Mouse (Mus musculus): ENCODE data around the gene Fam213b. TPM values are rescaled to one million over a fixed set of nuclear protein-coding genes. Genes with fewer than 3 reads are reported as not detected.
A peak's percentile ranks its signal among the peaks of the same experiment; 100 is the strongest.

Gene Fam213b
- polyA plus RNA-seq, 1 experiment from 2014 or later: 45.9 TPM

GRCm38 (mm10) chr4:154911644-154912043 is 12.7 kb upstream of the Fam213b start:
- WGBS: 74% methylated on average over 2 of the region's 2 CpGs

GRCm38 (mm10) chr4:154910606-154911522 is 11.9 kb upstream of the Fam213b start:
- Histone ChIP-seq H3K4me3 (ENCODE audit: low read depth, low read length) (no peak overlapping the region), H3K36me3 (ENCODE audit: control insufficient read depth, insufficient read depth, low read length) (no peaks in the 10 kb centered on the region), H3K27ac (ENCODE audit: low read depth, low read length) (no peak overlapping the region), H3K27me3 (replicated peaks; ENCODE audit: control insufficient read depth, insufficient read depth, low read length) (no peaks in the 10 kb centered on the region), H3K9me3 (replicated peaks; ENCODE audit: control insufficient read depth, low read length) (no peaks in the 10 kb centered on the region), H3K4me2 (ENCODE audit: low read length) (no peak overlapping the region), H3K4me1 (ENCODE audit: control insufficient read depth, insufficient read depth, low read length) (no peaks in the 10 kb centered on the region), H3K9ac (ENCODE audit: low read length) (no peak overlapping the region)
- ATAC-seq (no peak), DNase-seq (ENCODE audit: low spot score) (no peak)
- WGBS: 14% methylated on average over 15 of the region's 15 CpGs

More at GRCm38 (mm10) chr4:154911644-154912043, 12.7 kb upstream of the Fam213b start:
- Histone ChIP-seq H3K9ac (ENCODE audit: low read length) (no peak overlapping the region), H3K36me3 (ENCODE audit: control insufficient read depth, insufficient read depth, low read length) (no peaks in the 10 kb centered on the region), H3K4me1 (ENCODE audit: control insufficient read depth, insufficient read depth, low read length) (no peaks in the 10 kb centered on the region), H3K27ac (ENCODE audit: low read depth, low read length) (no peak overlapping the region), H3K27me3 (replicated peaks; ENCODE audit: control insufficient read depth, insufficient read depth, low read length) (no peaks in the 10 kb centered on the region), H3K9me3 (replicated peaks; ENCODE audit: control insufficient read depth, low read length) (no peaks in the 10 kb centered on the region), H3K4me2 (ENCODE audit: low read length) (no peak overlapping the region), H3K4me3 (ENCODE audit: low read depth, low read length) (no peak overlapping the region)
- ATAC-seq: no peak
- no peak for DNase-seq (ENCODE audit: low spot score)

DNA sequence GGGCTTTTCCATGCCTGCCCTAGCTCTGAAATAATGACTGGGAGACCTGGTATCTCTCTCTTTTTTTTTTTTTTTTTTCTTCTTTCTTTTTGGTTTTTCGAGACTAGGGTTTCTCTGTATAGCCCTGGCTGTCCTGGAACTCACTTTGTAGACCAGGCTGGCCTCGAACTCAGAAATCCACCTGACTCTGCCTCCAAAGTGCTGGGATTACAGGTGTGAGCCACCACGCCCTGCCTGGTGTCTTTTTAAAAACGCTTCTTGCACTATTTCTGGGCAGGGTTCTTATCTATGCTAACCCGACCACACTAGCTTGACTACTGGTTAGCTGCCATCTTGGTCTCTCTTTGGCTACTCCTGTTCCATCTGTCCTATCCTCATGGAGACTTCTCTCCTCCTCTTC is 9.6 kb upstream of the Fam213b start:
- no peak overlapping the region for H3K27ac ChIP-seq (ENCODE audit: low read depth, low read length)
- H3K27me3 ChIP-seq (replicated peaks; ENCODE audit: control insufficient read depth, insufficient read depth, low read length): no peaks in the 10 kb centered on the region
- H3K4me1 ChIP-seq (ENCODE audit: control insufficient read depth, insufficient read depth, low read length): peaks cover 6% of the 10 kb centered on the region; the same call in 1 of the 2 replicates
- H3K4me2 ChIP-seq (ENCODE audit: low read length): no peak overlapping the region
- ATAC-seq (no peak), DNase-seq (ENCODE audit: low spot score) (no peak)
- WGBS: 90% methylated on average over 5 of the region's 5 CpGs
- no peaks in the 10 kb centered on the region for H3K36me3 ChIP-seq (ENCODE audit: control insufficient read depth, insufficient read depth, low read length)
- no peaks in the 10 kb centered on the region for H3K9me3 ChIP-seq (replicated peaks; ENCODE audit: control insufficient read depth, low read length)
- H3K9ac ChIP-seq (ENCODE audit: low read length): no peak overlapping the region
- H3K4me3 ChIP-seq (ENCODE audit: low read depth, low read length): no peak overlapping the region

GRCm38 (mm10) chr4:154907833-154908232 is 8.9 kb upstream of the Fam213b start:
- Histone ChIP-seq H3K27ac (ENCODE audit: low read depth, low read length) (0 out of 2 replicates have a peak overlapping the region, but pooled peaks have one; percentile 11), H3K9me3 (replicated peaks; ENCODE audit: control insufficient read depth, low read length) (no peaks in the 10 kb centered on the region), H3K36me3 (ENCODE audit: control insufficient read depth, insufficient read depth, low read length) (no peaks in the 10 kb centered on the region), H3K4me2 (ENCODE audit: low read length) (0 out of 2 replicates have a peak overlapping the region, but pooled peaks have one; percentile 14), H3K4me3 (ENCODE audit: low read depth, low read length) (no peak overlapping the region), H3K4me1 (ENCODE audit: control insufficient read depth, insufficient read depth, low read length) (peaks cover 6% of the 10 kb centered on the region; the same call in 1 of the 2 replicates), H3K9ac (ENCODE audit: low read length) (no peak overlapping the region), H3K27me3 (replicated peaks; ENCODE audit: control insufficient read depth, insufficient read depth, low read length) (no peaks in the 10 kb centered on the region)
- peak; percentile 78 for ATAC-seq
- peak; percentile 89 for DNase-seq (ENCODE audit: low spot score)
- WGBS: 46% methylated on average over 17 of the region's 17 CpGs

DNA sequence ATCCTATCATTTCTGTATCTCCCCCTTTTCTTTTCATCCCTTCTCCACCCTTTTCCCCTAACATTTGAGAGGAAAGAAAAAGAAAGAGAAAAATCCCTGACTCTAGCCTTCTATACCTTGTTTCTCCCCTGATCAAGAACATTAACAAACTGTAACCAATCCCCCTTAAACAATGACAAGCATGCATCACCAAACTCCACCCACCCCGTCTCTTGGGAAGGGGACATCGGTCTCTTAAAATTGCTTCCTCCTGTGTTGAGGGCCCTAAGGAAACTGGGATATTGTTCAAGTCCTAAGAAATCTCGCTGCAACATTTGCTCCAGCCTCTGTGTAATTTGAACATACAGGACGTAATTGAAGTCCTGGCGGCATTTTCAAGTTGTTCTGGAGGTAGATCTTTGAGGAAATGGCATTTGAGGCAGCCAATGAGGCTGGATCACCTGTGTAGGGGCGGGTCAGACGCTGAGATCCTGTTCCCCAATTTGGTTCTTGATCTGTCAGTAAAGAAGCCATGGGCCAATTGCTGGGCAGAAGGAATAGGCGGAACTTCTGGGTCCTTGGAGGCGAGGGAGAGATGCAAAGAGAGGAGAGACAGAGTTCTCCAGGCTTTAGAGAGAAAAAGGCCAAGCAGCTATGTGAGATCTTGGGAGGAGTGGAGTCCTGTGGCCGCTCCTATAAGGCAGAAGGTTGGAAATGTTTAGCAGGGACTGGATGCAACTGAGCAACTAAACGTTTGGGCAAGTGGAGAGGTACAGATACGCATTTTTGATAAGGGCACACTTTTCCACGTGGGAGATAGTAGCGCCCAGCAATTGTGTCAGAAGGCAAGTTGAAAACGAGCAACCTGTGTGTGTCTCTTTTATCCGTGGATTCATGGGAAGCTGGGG is 5.5 kb upstream of the Fam213b start:
- H3K27ac ChIP-seq (ENCODE audit: low read depth, low read length): no peak overlapping the region
- no peaks in the 10 kb centered on the region for H3K9me3 ChIP-seq (replicated peaks; ENCODE audit: control insufficient read depth, low read length)
- H3K4me1 ChIP-seq (ENCODE audit: control insufficient read depth, insufficient read depth, low read length): peaks cover 6% of the 10 kb centered on the region; the same call in 1 of the 2 replicates
- 6% methylated on average over 16 of the region's 16 CpGs for WGBS
- peak overlapping the region; percentile 34 for H3K4me3 ChIP-seq (ENCODE audit: low read depth, low read length)
- DNase-seq (ENCODE audit: low spot score) (peak; percentile 93), ATAC-seq (peak; percentile 94)
- H3K27me3 ChIP-seq (replicated peaks; ENCODE audit: control insufficient read depth, insufficient read depth, low read length): no peaks in the 10 kb centered on the region
- H3K36me3 ChIP-seq (ENCODE audit: control insufficient read depth, insufficient read depth, low read length): no peaks in the 10 kb centered on the region
- H3K9ac ChIP-seq (ENCODE audit: low read length): peak overlapping the region; percentile 52; the same call in 1 of the 2 replicates
- peak overlapping the region; percentile 65 for H3K4me2 ChIP-seq (ENCODE audit: low read length)

- Histone ChIP-seq H3K9ac (ENCODE audit: low read length) (no peak overlapping the region), H3K4me3 (ENCODE audit: low read depth, low read length) (no peak overlapping the region), H3K36me3 (ENCODE audit: control insufficient read depth, insufficient read depth, low read length) (no peaks in the 10 kb centered on the region), H3K27me3 (replicated peaks; ENCODE audit: control insufficient read depth, insufficient read depth, low read length) (no peaks in the 10 kb centered on the region), H3K4me2 (ENCODE audit: low read length) (no peak overlapping the region), H3K9me3 (replicated peaks; ENCODE audit: control insufficient read depth, low read length) (no peaks in the 10 kb centered on the region), H3K27ac (ENCODE audit: low read depth, low read length) (no peak overlapping the region), H3K4me1 (ENCODE audit: control insufficient read depth, insufficient read depth, low read length) (peaks cover 16% of the 10 kb centered on the region; the same call in 1 of the 2 replicates)
- WGBS: 88% methylated on average over 2 of the region's 2 CpGs
- DNase-seq (ENCODE audit: low spot score) (no peak), ATAC-seq (no peak)
Observed at GRCm38 (mm10) chr4:154902371-154902770, 3.4 kb upstream of the Fam213b start.

- WGBS: 74% methylated on average over 6 of the region's 6 CpGs
- Histone ChIP-seq H3K4me3 (ENCODE audit: low read depth, low read length) (peak overlapping the region; percentile 53), H3K4me2 (ENCODE audit: low read length) (peak overlapping the region; percentile 94), H3K9me3 (replicated peaks; ENCODE audit: control insufficient read depth, low read length) (no peaks in the 10 kb centered on the region), H3K9ac (ENCODE audit: low read length) (peak overlapping the region; percentile 73), H3K36me3 (ENCODE audit: control insufficient read depth, insufficient read depth, low read length) (no peaks in the 10 kb centered on the region), H3K27ac (ENCODE audit: low read depth, low read length) (no peak overlapping the region), H3K27me3 (replicated peaks; ENCODE audit: control insufficient read depth, insufficient read depth, low read length) (no peaks in the 10 kb centered on the region), H3K4me1 (ENCODE audit: control insufficient read depth, insufficient read depth, low read length) (peaks cover 11% of the 10 kb centered on the region; the same call in 1 of the 2 replicates)
- no peak for DNase-seq (ENCODE audit: low spot score)
- ATAC-seq: no peak
Observed at GRCm38 (mm10) chr4:154897676-154898465, 1.1 kb downstream of the Fam213b start.

DNA sequence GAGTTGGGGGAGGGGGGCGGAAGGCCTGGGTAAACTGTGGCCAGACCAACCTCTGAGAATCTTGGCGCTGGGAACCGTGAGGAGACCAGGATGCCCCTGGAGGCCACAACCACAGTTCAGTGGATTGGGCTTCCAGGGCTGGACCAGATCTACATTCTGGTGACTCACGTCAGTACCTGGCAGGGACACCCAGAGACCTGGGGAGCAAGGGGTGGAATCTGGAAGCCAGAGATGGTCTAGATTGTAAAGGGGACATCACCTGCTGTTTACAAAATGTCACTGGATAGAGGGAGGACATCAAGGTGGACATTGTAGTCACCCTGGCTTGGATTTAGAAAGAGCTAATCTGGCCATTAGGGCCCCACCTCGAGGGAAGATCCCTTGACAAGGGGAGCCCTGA is 3.4 kb downstream of the Fam213b start:
- WGBS: 85% methylated on average over 5 of the region's 5 CpGs
- Histone ChIP-seq H3K4me3 (ENCODE audit: low read depth, low read length) (no peak overlapping the region), H3K4me2 (ENCODE audit: low read length) (no peak overlapping the region), H3K36me3 (ENCODE audit: control insufficient read depth, insufficient read depth, low read length) (no peaks in the 10 kb centered on the region), H3K27ac (ENCODE audit: low read depth, low read length) (no peak overlapping the region), H3K4me1 (ENCODE audit: control insufficient read depth, insufficient read depth, low read length) (peaks cover 11% of the 10 kb centered on the region; the same call in 1 of the 2 replicates), H3K9me3 (replicated peaks; ENCODE audit: control insufficient read depth, low read length) (no peaks in the 10 kb centered on the region), H3K27me3 (replicated peaks; ENCODE audit: control insufficient read depth, insufficient read depth, low read length) (no peaks in the 10 kb centered on the region), H3K9ac (ENCODE audit: low read length) (no peak overlapping the region)
- ATAC-seq (no peak), DNase-seq (ENCODE audit: low spot score) (no peak)
